Mouse (Mus musculus) cerebellum, postnatal 14 days (tissue): ENCODE data around the gene Ehd3.
A peak's percentile ranks its signal among the peaks of the same experiment; 100 is the strongest.
"Not testable (repeated sequence)": the region's sequence is repeated elsewhere in the genome, so short reads cannot be mapped to it uniquely, and the experiment has no call there.

ENCODE experiments used
- DNase-seq, 2 experiments: peaks; one replicate each; pipeline ENCODE4 v3.0.0; 2021; ENCODE audit warnings: mixed read lengths in 2 of 2

Ehd3 gene

DNA sequence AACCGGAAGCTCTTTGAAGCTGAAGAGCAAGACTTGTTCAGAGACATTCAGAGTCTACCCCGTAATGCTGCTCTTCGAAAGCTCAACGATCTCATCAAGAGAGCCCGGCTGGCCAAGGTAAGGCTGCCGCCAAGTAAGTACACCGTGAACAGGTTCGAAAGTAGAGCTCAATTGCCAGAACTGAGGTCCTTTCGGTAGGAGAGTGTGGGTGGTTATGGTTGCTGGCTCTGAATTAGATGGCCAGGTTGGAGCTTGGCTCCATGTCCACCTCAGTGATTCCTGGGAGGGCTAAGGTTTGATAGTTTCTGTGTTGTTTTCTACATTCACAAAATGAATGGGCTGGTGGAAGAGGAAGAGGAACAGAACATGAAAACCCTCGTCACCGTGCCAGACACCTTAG is 23.5 kb downstream of the Ehd3 start:
- DNase-seq, result no peak

GRCm38 (mm10) chr17:73830511-73830910 is 26.6 kb downstream of the Ehd3 start:
- DNase-seq, result no peak

DNA sequence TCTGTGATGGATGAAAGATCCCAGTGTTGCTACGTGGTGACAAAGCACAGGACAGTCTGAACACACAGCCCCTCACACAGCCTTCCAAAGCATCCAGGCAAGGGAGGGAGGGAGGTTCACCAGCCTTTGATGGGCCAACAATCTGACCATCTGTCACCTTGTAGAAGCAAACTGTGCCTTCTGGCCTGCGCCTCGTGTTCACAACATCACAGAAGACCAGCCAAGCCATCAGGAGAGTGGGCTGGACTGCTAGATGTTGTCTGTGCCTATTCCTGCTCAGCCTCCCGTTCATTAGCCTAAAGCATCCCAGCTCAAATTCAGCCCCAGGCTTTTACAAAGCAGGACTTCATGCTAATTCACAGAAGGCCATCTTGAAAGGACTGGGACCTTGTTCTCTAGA is 27.5 kb downstream of the Ehd3 start:
- peak; percentile 83 to 88 for DNase-seq

DNA sequence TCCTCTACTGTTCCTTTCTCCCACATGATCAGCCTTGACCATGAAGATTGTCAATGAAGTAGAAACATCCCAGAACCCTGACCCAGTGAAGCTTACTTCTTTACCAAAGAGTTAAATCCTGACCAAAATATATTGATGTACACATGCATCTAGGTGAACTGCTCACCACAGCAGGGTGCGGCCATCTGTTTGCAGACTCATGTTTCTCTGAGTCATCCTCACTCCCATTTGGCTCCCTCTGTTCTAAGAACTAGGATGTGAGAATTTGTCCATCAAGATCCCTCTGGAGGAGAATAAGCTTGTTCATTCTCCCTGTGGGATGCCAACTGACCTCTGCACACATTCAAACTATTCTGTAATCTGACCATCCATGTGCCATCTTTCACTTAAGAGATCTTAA is 29.0 kb downstream of the Ehd3 start:
- peak; percentile 53 to 59 for DNase-seq

DNA sequence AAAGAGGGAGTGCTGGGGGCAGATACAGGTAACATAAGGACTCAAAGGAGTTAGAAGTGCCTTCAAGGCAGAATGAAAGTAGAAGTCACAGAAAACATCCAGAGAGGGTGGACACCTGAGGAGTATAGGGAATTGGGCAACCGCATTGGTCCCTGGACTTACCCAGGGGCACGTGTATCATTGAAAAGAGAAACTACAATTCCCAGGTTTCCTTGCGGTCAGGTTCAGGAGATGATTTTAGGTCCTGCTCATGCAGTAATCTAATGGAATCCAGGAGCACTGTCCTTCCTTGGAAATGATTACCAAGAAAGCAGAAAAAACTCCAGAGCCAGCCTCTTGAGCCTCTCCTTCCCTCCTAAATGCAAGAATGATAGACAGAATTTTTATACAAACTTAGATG is 29.5 kb downstream of the Ehd3 start:
- no peak for DNase-seq

DNA sequence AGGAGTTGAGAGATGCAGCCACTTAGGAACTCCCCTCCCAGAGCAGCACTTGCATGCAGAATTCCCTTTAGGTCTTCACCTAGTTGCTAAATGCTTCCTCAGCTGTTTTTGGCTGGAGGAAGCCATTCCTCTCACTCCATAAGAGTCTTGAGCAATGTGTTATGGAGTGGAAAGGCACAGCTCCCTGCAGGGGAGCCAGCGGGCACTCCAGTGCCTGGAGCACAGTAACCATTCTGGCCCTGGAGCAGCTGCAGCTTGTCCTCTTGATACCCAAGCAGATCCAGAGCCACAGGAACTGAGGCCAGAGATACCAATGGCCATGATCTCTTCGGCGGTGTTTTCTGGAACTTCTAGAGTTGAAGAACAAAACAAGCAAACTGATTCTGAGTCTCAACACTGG is 32.7 kb downstream of the Ehd3 start:
- peak in 1 of 2 experiments; percentile 17 for DNase-seq

- DNase-seq, result no peak
Observed at GRCm38 (mm10) chr17:73837244-73837643, 33.3 kb downstream of the Ehd3 start.

- no peak for DNase-seq
Observed at GRCm38 (mm10) chr17:73839086-73839835, 35.3 kb downstream of the Ehd3 start.

GRCm38 (mm10) chr17:73839876-73840275 is 35.9 kb downstream of the Ehd3 start:
- not testable (repeated sequence) for DNase-seq

- DNase-seq, result no peak
Observed at GRCm38 (mm10) chr17:73842963-73843362, 39.0 kb downstream of the Ehd3 start.

DNA sequence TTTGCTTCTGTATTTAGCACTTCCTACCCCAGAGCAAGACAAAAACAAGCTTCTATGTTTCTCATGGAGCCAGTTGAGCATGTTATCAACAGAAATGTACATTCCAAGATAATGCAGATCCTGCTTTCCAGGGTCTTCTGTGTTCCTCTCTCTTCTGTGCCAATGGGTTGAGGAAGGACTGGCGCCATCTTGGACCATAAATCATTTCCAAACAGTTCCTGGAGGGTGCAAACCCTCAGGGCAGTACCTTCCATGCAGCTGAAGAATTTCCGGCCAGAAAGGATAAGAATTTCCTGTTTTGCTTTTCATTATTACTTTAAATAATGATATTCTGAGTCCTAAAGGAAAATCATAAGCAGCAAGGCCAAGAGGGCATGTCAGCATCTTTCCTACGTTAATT is 41.7 kb downstream of the Ehd3 start:
- DNase-seq, result no peak

DNA sequence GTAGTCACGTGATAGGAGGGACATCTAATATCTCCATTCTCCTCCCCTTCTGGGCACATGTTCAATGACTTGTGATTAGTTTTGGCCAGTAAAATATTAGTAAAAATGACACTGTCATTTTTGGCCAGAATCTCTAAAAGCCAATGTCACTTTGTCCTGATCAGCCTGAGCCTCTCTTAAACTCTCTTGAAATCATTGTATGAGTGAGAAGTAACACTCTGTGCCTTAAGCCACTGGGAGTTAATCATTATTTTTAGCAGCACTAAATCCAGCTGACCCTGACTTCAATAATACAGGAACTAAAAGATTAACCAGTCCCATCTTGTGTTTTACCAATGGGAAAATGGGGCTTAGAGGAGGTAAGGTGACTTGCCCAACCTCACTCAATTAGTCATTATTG is 43.5 kb downstream of the Ehd3 start:
- DNase-seq, result no peak

DNA sequence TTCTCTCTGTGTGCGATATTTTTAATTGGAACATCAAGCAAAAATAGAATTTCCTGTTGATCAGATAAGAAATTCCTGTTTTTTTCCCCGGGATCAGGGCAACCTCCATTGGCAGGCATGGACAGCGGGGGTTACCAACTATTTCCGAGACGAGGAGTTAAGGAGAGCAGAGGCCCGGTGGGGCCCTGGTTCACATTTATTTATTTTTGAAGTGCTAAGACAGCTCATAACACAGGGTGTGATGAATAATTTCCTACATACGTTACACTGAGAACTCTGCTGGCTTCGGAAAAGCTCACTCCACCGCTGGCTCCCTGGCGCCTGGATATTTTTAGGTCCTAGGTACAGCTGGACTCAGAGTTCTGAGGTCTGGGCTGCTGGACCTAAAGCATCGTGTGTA is 49.1 kb downstream of the Ehd3 start:
- DNase-seq, result no peak

DNA sequence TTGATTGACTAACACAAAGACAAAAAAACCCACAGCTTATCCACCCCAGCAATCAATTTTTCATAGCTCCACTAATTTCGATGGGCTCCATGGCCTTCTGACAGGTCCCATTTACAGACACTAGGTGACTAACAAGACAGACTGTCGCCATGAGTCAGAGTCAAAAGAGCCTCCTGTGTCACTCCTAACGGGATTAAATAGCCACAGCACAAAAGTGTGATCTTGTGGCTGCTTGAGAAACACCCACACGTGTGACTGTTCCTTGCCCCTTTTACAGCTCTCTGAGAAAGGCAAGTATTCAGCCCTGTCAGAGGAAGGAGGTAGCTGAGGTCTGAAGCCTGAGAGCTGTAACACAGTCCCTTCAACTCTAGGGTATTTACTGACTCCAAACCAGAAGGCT is 49.8 kb downstream of the Ehd3 start:
- DNase-seq, result no peak

- DNase-seq, result no peak
Observed at GRCm38 (mm10) chr17:73869008-73869685, 65.2 kb downstream of the Ehd3 start.

- no peak for DNase-seq
Observed at GRCm38 (mm10) chr17:73870956-73871605, 67.1 kb downstream of the Ehd3 start.

- DNase-seq, result no peak
Observed at GRCm38 (mm10) chr17:73875268-73875667, 71.3 kb downstream of the Ehd3 start.

GRCm38 (mm10) chr17:73875674-73876073 is 71.7 kb downstream of the Ehd3 start:
- DNase-seq, result no peak

GRCm38 (mm10) chr17:73879262-73879916 is 75.5 kb downstream of the Ehd3 start:
- no peak for DNase-seq

GRCm38 (mm10) chr17:73880286-73880685 is 76.4 kb downstream of the Ehd3 start:
- no peak for DNase-seq

GRCm38 (mm10) chr17:73881295-73881694 is 77.4 kb downstream of the Ehd3 start:
- DNase-seq, result no peak
